Mouse (Mus musculus) MEL (cell line): ENCODE data around the gene Gabarapl2. TPM values are rescaled to one million over a fixed set of nuclear protein-coding genes. Genes with fewer than 3 reads are reported as not detected.
A peak's percentile ranks its signal among the peaks of the same experiment; 100 is the strongest.

Experiments
- DNase-seq: peaks from one replicate; pipeline ENCODE4 v3.0.0; 2011; ENCODE audit warnings: low read depth, low spot score
- H3K27ac ChIP-seq: 2 replicates; pipeline ENCODE4 v1.5.1; 2012; ENCODE audit warnings: low read depth, mild to moderate bottlenecking, control low read depth, low read length, moderate library complexity; ENCODE audit not compliant: control insufficient read depth
- H3K27me3 ChIP-seq, 2 experiments: fragments of 150-350 bp in 1 of 2; sonication (generic) in 1 of 2; 2 replicates each; pipeline ENCODE4 v1.6.1; 2012; ENCODE audit warnings: low read length in 2 of 2, mild to moderate bottlenecking in 2 of 2, improper control_type of control experiment in 1 of 2, moderate library complexity in 1 of 2; ENCODE audit not compliant: insufficient read depth in 2 of 2, control insufficient read depth in 1 of 2
- H3K36me3 ChIP-seq, 2 experiments: 2 replicates each; pipeline ENCODE4 v1.6.1; 2012 to 2014; ENCODE audit warnings: low read length in 2 of 2, improper control_type of control experiment in 1 of 2, inconsistent platforms in 1 of 2, mild to moderate bottlenecking in 1 of 2; ENCODE audit not compliant: insufficient read depth in 2 of 2, control insufficient read depth in 1 of 2
- H3K4me1 ChIP-seq, 2 experiments: fragments of 150-350 bp in 1 of 2; sonication (generic) in 1 of 2; 2 replicates each; pipeline ENCODE4 v1.6.1; 2012; ENCODE audit warnings: low read length in 2 of 2, improper control_type of control experiment in 1 of 2, mild to moderate bottlenecking in 1 of 2; ENCODE audit not compliant: insufficient read depth in 2 of 2, control insufficient read depth in 1 of 2
- H3K4me3 ChIP-seq, 2 experiments: fragments of 150-350 bp in 1 of 2; sonication (generic) in 1 of 2; 2 replicates each; pipeline ENCODE4 v1.5.1; 2012; ENCODE audit warnings: low read depth in 2 of 2, low read length in 2 of 2, mild to moderate bottlenecking in 2 of 2, moderate library complexity in 2 of 2, control low read depth in 1 of 2, improper control_type of control experiment in 1 of 2; ENCODE audit not compliant: control insufficient read depth in 1 of 2, insufficient read depth in 1 of 2
- H3K79me2 ChIP-seq: 2 replicates; pipeline ENCODE4 v1.6.1; 2012; ENCODE audit warnings: mild to moderate bottlenecking, low read length, moderate library complexity; ENCODE audit not compliant: control insufficient read depth, poor library complexity, insufficient read depth
- H3K9ac ChIP-seq: 2 replicates; pipeline ENCODE4 v1.6.1; 2012; ENCODE audit warnings: low read depth, mild to moderate bottlenecking, control low read depth, low read length, moderate library complexity; ENCODE audit not compliant: control insufficient read depth, poor library complexity, severe bottlenecking
- H3K9me3 ChIP-seq: fragments of 150-350 bp; sonication (generic); replicated peaks from 2 replicates; pipeline ENCODE4 v1.6.1; 2012; ENCODE audit warnings: mild to moderate bottlenecking, low read length, improper control_type of control experiment, moderate library complexity; ENCODE audit not compliant: insufficient read depth
- BHLHE40 ChIP-seq: IDR thresholded peaks from 2 replicates; pipeline ENCODE4 v1.6.1; 2012; ENCODE audit warnings: low read depth, mild to moderate bottlenecking, inconsistent platforms, low read length, improper control_type of control experiment, borderline replicate concordance
- CHD1 ChIP-seq: IDR thresholded peaks from 2 replicates; pipeline ENCODE4 v1.6.1; 2012; ENCODE audit warnings: low read depth, mild to moderate bottlenecking, inconsistent platforms, low read length, improper control_type of control experiment
- CHD2 ChIP-seq: IDR thresholded peaks from 2 replicates; pipeline ENCODE4 v1.6.1; 2011; ENCODE audit warnings: low read length, improper control_type of control experiment
- CTCF ChIP-seq, 3 experiments: IDR thresholded peaks in 2 of 3; conservative IDR thresholded peaks in 1 of 3; 2 replicates each; pipeline ENCODE4 v1.5.1; 2011 to 2012; ENCODE audit warnings: low read length in 3 of 3, low read depth in 2 of 3, mild to moderate bottlenecking in 2 of 3, improper control_type of control experiment in 1 of 3, inconsistent platforms in 1 of 3, mixed read lengths in 1 of 3, moderate library complexity in 1 of 3; ENCODE audit not compliant: control insufficient read depth in 1 of 3, insufficient read depth in 1 of 3, poor library complexity in 1 of 3, severe bottlenecking in 1 of 3
- ELF1 ChIP-seq: IDR thresholded peaks from 2 replicates; pipeline ENCODE4 v1.6.1; 2014; ENCODE audit warnings: low read depth, mild to moderate bottlenecking, inconsistent platforms, low read length, improper control_type of control experiment, moderate library complexity
- EP300 ChIP-seq, 2 experiments: IDR thresholded peaks; 2 replicates each; pipeline ENCODE4 v1.6.1; 2011; ENCODE audit warnings: improper control_type of control experiment in 2 of 2, low read length in 2 of 2, low read depth in 1 of 2, mild to moderate bottlenecking in 1 of 2
- ETS1 ChIP-seq: IDR thresholded peaks from 2 replicates; pipeline ENCODE4 v1.6.1; 2012; ENCODE audit warnings: low read depth, mild to moderate bottlenecking, inconsistent platforms, low read length, improper control_type of control experiment, moderate library complexity
- GABPA ChIP-seq: IDR thresholded peaks from 2 replicates; pipeline ENCODE4 v1.6.1; 2012; ENCODE audit warnings: low read depth, mild to moderate bottlenecking, inconsistent platforms, low read length, improper control_type of control experiment, moderate library complexity
- GATA1 ChIP-seq: IDR thresholded peaks from 2 replicates; pipeline ENCODE4 v1.6.1; 2011; ENCODE audit warnings: low read depth, low read length, improper control_type of control experiment
- KAT2A ChIP-seq: conservative IDR thresholded peaks from 2 replicates; pipeline ENCODE4 v1.6.1; 2012; ENCODE audit warnings: low read depth, low read length, improper control_type of control experiment, inconsistent platforms
- MAFK ChIP-seq: IDR thresholded peaks from 2 replicates; pipeline ENCODE4 v1.6.1; 2011; ENCODE audit warnings: low read depth, mild to moderate bottlenecking, low read length, improper control_type of control experiment, borderline replicate concordance
- MAZ ChIP-seq: IDR thresholded peaks from 2 replicates; pipeline ENCODE4 v1.6.1; 2012; ENCODE audit warnings: low read depth, mild to moderate bottlenecking, inconsistent platforms, low read length, improper control_type of control experiment
- MEF2A ChIP-seq: IDR thresholded peaks from 2 replicates; pipeline ENCODE4 v1.6.1; 2014; ENCODE audit warnings: low read depth, mild to moderate bottlenecking, inconsistent platforms, low read length, improper control_type of control experiment; ENCODE audit not compliant: poor library complexity, insufficient replicate concordance, severe bottlenecking; ENCODE audit errors: extremely low read depth
- MXI1 ChIP-seq: IDR thresholded peaks from 2 replicates; pipeline ENCODE4 v1.6.1; 2011; ENCODE audit warnings: mild to moderate bottlenecking, low read depth, low read length, improper control_type of control experiment
- MYB ChIP-seq: IDR thresholded peaks from 2 replicates; pipeline ENCODE4 v1.6.1; 2011; ENCODE audit warnings: mild to moderate bottlenecking, low read depth, low read length, improper control_type of control experiment
- MYC ChIP-seq: IDR thresholded peaks from 2 replicates; pipeline ENCODE4 v1.6.1; 2011; ENCODE audit warnings: low read depth, mild to moderate bottlenecking, low read length, improper control_type of control experiment, moderate library complexity
- NELFE ChIP-seq: IDR thresholded peaks from 2 replicates; pipeline ENCODE4 v1.6.1; 2011; ENCODE audit warnings: low read depth, low read length, improper control_type of control experiment
- NRF1 ChIP-seq: IDR thresholded peaks from 2 replicates; pipeline ENCODE4 v1.6.1; 2014; ENCODE audit warnings: low read depth, mild to moderate bottlenecking, inconsistent platforms, low read length, improper control_type of control experiment, moderate library complexity; ENCODE audit not compliant: poor library complexity, insufficient read depth, severe bottlenecking
- POLR2A ChIP-seq, 2 experiments: IDR thresholded peaks; 2 replicates each; pipeline ENCODE4 v1.6.1; 2011 to 2012; ENCODE audit warnings: low read length in 2 of 2, mild to moderate bottlenecking in 2 of 2, control low read depth in 1 of 2, improper control_type of control experiment in 1 of 2, low read depth in 1 of 2, moderate library complexity in 1 of 2; ENCODE audit not compliant: control insufficient read depth in 1 of 2, insufficient read depth in 1 of 2, poor library complexity in 1 of 2
- POLR2AphosphoS5 ChIP-seq: IDR thresholded peaks from 2 replicates; pipeline ENCODE4 v1.6.1; 2012; ENCODE audit warnings: low read depth, borderline replicate concordance, mild to moderate bottlenecking, inconsistent platforms, low read length, moderate library complexity, mixed read lengths
- RAD21 ChIP-seq: IDR thresholded peaks from 2 replicates; pipeline ENCODE4 v1.6.1; 2011; ENCODE audit warnings: mild to moderate bottlenecking, low read depth, low read length, improper control_type of control experiment
- RCOR1 ChIP-seq: IDR thresholded peaks from 2 replicates; pipeline ENCODE4 v1.6.1; 2012; ENCODE audit warnings: low read depth, mild to moderate bottlenecking, inconsistent platforms, low read length, improper control_type of control experiment
- SIN3A ChIP-seq: IDR thresholded peaks from 2 replicates; pipeline ENCODE4 v1.6.1; 2012; ENCODE audit warnings: low read length, improper control_type of control experiment, inconsistent platforms
- TAL1 ChIP-seq: IDR thresholded peaks from 2 replicates; pipeline ENCODE4 v1.6.1; 2012; ENCODE audit warnings: mild to moderate bottlenecking, inconsistent platforms, low read length, moderate library complexity, mixed read lengths
- TBP ChIP-seq: IDR thresholded peaks from 2 replicates; pipeline ENCODE4 v1.8.0; 2011; ENCODE audit warnings: low read depth, low read length, improper control_type of control experiment
- TCF12 ChIP-seq: IDR thresholded peaks from 2 replicates; pipeline ENCODE4 v1.6.1; 2014; ENCODE audit warnings: low read depth, mild to moderate bottlenecking, inconsistent platforms, low read length, improper control_type of control experiment, moderate library complexity
- UBTF ChIP-seq: IDR thresholded peaks from 2 replicates; pipeline ENCODE4 v1.6.1; 2012; ENCODE audit warnings: low read depth, mild to moderate bottlenecking, inconsistent platforms, low read length, improper control_type of control experiment, moderate library complexity, borderline replicate concordance; ENCODE audit not compliant: insufficient read depth
- USF1 ChIP-seq: IDR thresholded peaks from 2 replicates; pipeline ENCODE4 v1.6.1; 2014; ENCODE audit warnings: low read depth, mild to moderate bottlenecking, inconsistent platforms, low read length, improper control_type of control experiment, moderate library complexity
- USF2 ChIP-seq, 2 experiments: IDR thresholded peaks; 2 replicates each; pipeline ENCODE4 v1.6.1; 2011 to 2012; ENCODE audit warnings: improper control_type of control experiment in 2 of 2, low read length in 2 of 2, borderline replicate concordance in 1 of 2, inconsistent platforms in 1 of 2, low read depth in 1 of 2, mild to moderate bottlenecking in 1 of 2; ENCODE audit not compliant: insufficient read depth in 1 of 2
- ZKSCAN1 ChIP-seq: IDR thresholded peaks from 2 replicates; pipeline ENCODE4 v1.6.1; 2012; ENCODE audit warnings: low read depth, mild to moderate bottlenecking, inconsistent platforms, low read length, improper control_type of control experiment, moderate library complexity
- ZMIZ1 ChIP-seq: IDR thresholded peaks from 2 replicates; pipeline ENCODE4 v1.6.1; 2012; ENCODE audit warnings: low read depth, mild to moderate bottlenecking, inconsistent platforms, low read length, improper control_type of control experiment, moderate library complexity
- polyA plus RNA-seq, 2 experiments: library from polyadenylated mRNA; stranded (reverse) in 1 of 2; unstranded in 1 of 2; fragments of >175 nt in 1 of 2; fragments of >200 nt in 1 of 2; gene quantifications; 2 replicates each; pipeline versions ENCODE4 v1.2.1 to v1.2.4; 2012; ENCODE audit warnings: low replicate concordance in 2 of 2, low read depth in 1 of 2; ENCODE audit not compliant: insufficient read length in 2 of 2, insufficient read depth in 1 of 2, missing spikeins in 1 of 2
- total RNA-seq: library from RNA; depleted of rRNA; stranded (reverse); fragments of 300-350 nt; gene quantifications from 2 replicates; pipeline ENCODE4 v1.2.3, GENCODE M21; 2012

Gene Gabarapl2
- total and polyA plus RNA-seq, 3 experiments: 18.4 to 22.5 TPM; not detected in 1

GRCm38 (mm10) chr8:111929648-111930344, 10.7 kb upstream of the Gabarapl2 start:
- H3K4me3 ChIP-seq: peak overlapping the region; percentile 2 to 26; a peak in 2 of 4 replicates
- H3K27ac ChIP-seq: peak overlapping the region; percentile 69

DNA sequence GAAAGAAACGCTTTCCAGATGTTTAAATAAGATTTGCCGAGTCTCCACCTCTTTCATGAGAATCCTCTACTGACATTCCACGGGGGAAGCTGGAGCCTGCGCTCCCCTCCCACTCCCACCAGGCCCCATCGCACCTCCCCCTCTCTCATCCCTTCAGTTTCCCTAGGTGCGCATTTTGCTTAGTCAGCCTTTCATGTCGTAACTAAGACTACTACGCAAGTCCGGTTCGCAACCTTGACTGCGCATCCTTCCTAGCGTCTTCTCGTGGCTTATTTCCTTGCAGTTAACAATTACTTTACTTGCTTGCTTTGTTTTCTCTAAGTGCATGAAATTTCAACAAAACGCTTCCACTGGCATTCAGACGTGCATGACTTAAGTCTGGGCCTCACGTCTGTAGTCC, 8.8 kb upstream of the Gabarapl2 start:
- Histone ChIP-seq H3K79me2 (no peaks in the 10 kb centered on the region), H3K9ac (no peak overlapping the region), H3K9me3 (no peaks in the 10 kb centered on the region), H3K4me3 (no peak overlapping the region), H3K27ac (no peak overlapping the region), H3K27me3 (no peaks in the 10 kb centered on the region), H3K4me1 (peaks cover 5 to 20% of the 10 kb centered on the region in 2 experiments; a peak in 3 of 4 replicates), H3K36me3 (peaks cover 0 to 20% of the 10 kb centered on the region in 2 experiments; a peak in 2 of 4 replicates)
- TF ChIP-seq CTCF (IDR thresholded peaks at IDR 0.05 in 2 of 3, conservative IDR thresholded peaks at IDR 0.05 in 1 of 3; ENCODE audit: control insufficient read depth in 1 of 3, insufficient read depth in 1 of 3, low read depth in 2 of 3, low read length in 3 of 3, poor library complexity in 1 of 3, severe bottlenecking in 1 of 3): no peak
- TF ChIP-seq SIN3A: no peak
- TF ChIP-seq UBTF: no peak
- no peak for TF ChIP-seq CHD2
- TF ChIP-seq TCF12: no peak
- TF ChIP-seq CHD1: no peak
- no peak for TF ChIP-seq POLR2AphosphoS5
- no peak for TF ChIP-seq MAZ
- TF ChIP-seq ZKSCAN1: no peak
- TF ChIP-seq MAFK: no peak
- no peak for TF ChIP-seq EP300 (IDR thresholded peaks at IDR 0.05; ENCODE audit: low read depth in 1 of 2, low read length in 2 of 2)
- TF ChIP-seq GATA1: no peak
- no peak for TF ChIP-seq BHLHE40
- TF ChIP-seq RAD21: no peak
- TF ChIP-seq TBP: no peak
- no peak for TF ChIP-seq GABPA
- TF ChIP-seq USF1: no peak
- TF ChIP-seq KAT2A: no peak
- TF ChIP-seq POLR2A (IDR thresholded peaks at IDR 0.05; ENCODE audit: control insufficient read depth in 1 of 2, insufficient read depth in 1 of 2, low read depth in 1 of 2, low read length in 2 of 2, poor library complexity in 1 of 2): no peak
- TF ChIP-seq ELF1: no peak
- no peak for DNase-seq

More at GRCm38 (mm10) chr8:111929648-111930344, 10.7 kb upstream of the Gabarapl2 start:
- Histone ChIP-seq H3K79me2 (no peaks in the 10 kb centered on the region), H3K27me3 (no peaks in the 10 kb centered on the region), H3K9ac (peak overlapping the region; percentile 47), H3K9me3 (no peaks in the 10 kb centered on the region), H3K4me1 (peaks cover 5 to 22% of the 10 kb centered on the region in 2 experiments; a peak in 3 of 4 replicates), H3K36me3 (peaks cover 0 to 19% of the 10 kb centered on the region in 2 experiments; a peak in 2 of 4 replicates)
- peak; percentile 49; the same call in 1 of the 2 replicates for TF ChIP-seq MXI1
- TF ChIP-seq NELFE: no peak
- TF ChIP-seq USF2 (IDR thresholded peaks at IDR 0.05; ENCODE audit: borderline replicate concordance in 1 of 2, insufficient read depth in 1 of 2, low read depth in 1 of 2, low read length in 2 of 2): no peak
- no peak for TF ChIP-seq KAT2A
- no peak for TF ChIP-seq NRF1
- TF ChIP-seq MYC: no peak
- TF ChIP-seq TCF12: peak; percentile 79
- TF ChIP-seq MEF2A: no peak
- TF ChIP-seq BHLHE40: no peak
- peak; percentile 66; the same call in 1 of the 2 replicates for TF ChIP-seq RCOR1
- no peak for TF ChIP-seq POLR2A (IDR thresholded peaks at IDR 0.05; ENCODE audit: control insufficient read depth in 1 of 2, insufficient read depth in 1 of 2, low read depth in 1 of 2, low read length in 2 of 2, poor library complexity in 1 of 2)
- peak; percentile 88 for TF ChIP-seq SIN3A
- TF ChIP-seq USF1: no peak
- TF ChIP-seq CTCF (IDR thresholded peaks at IDR 0.05 in 2 of 3, conservative IDR thresholded peaks at IDR 0.05 in 1 of 3; ENCODE audit: control insufficient read depth in 1 of 3, insufficient read depth in 1 of 3, low read depth in 2 of 3, low read length in 3 of 3, poor library complexity in 1 of 3, severe bottlenecking in 1 of 3): no peak
- TF ChIP-seq UBTF: no peak
- no peak for TF ChIP-seq CHD2
- peak; percentile 87 for TF ChIP-seq TAL1
- TF ChIP-seq EP300 (IDR thresholded peaks at IDR 0.05; ENCODE audit: low read depth in 1 of 2, low read length in 2 of 2): peak; percentile 75 to 88
- peak; percentile 89 for TF ChIP-seq ETS1
- TF ChIP-seq GATA1: peak; percentile 89
- no peak for TF ChIP-seq TBP
- no peak for TF ChIP-seq MAZ
- no peak for TF ChIP-seq MYB
- 0 out of 2 replicates have a peak, but pooled peaks have one; percentile 35 for TF ChIP-seq ZMIZ1
- TF ChIP-seq RAD21: no peak
- TF ChIP-seq MAFK: no peak
- DNase-seq: peak; percentile 91
